Mouse (Mus musculus) olfactory bulb, adult 2 months (tissue): ENCODE data around the gene Pik3cg. TPM values are rescaled to one million over a fixed set of nuclear protein-coding genes. Genes with fewer than 3 reads are reported as not detected.

Source experiments
- H3K27ac ChIP-seq: fragments of 200-500 bp; 2 replicates; pipeline ENCODE4 v1.5.1; 2012; ENCODE audit warnings: low read depth, low read length; ENCODE audit not compliant: insufficient read depth
- H3K4me1 ChIP-seq: fragments of 200-500 bp; 2 replicates; pipeline ENCODE4 v1.6.1; 2012; ENCODE audit warnings: low read length; ENCODE audit not compliant: control insufficient read depth, insufficient read depth
- H3K4me3 ChIP-seq: fragments of 200-500 bp; 2 replicates; pipeline ENCODE4 v1.5.1; 2012; ENCODE audit warnings: mild to moderate bottlenecking, low read depth, low read length, moderate library complexity; ENCODE audit not compliant: insufficient read depth
- CTCF ChIP-seq: fragments of 200-500 bp; IDR thresholded peaks from 2 replicates; pipeline ENCODE4 v1.5.1; 2012; ENCODE audit warnings: low read depth, mild to moderate bottlenecking, low read length, moderate library complexity; ENCODE audit not compliant: insufficient read depth
- POLR2A ChIP-seq: fragments of 200-500 bp; IDR thresholded peaks from 2 replicates; pipeline ENCODE4 v1.6.1; 2012; ENCODE audit warnings: mild to moderate bottlenecking, low read depth, low read length, moderate library complexity; ENCODE audit not compliant: insufficient read depth
- WGBS: fragments of 180-500 bp; shearing (Covaris S2); methylation state at CpG from one replicate; pipeline ENCODE4 v1.1.7; 2018; 5-methylcytosine and 5-hydroxymethylcytosine counted together
- polyA plus RNA-seq: library from polyadenylated mRNA; stranded (reverse); fragments of >200 nt; gene quantifications from 2 replicates; pipeline ENCODE4 v1.2.4, GENCODE M21; 2012; ENCODE audit warnings: low replicate concordance; ENCODE audit not compliant: missing spikeins, insufficient read depth, insufficient read length

The Pik3cg gene
- polyA plus RNA-seq, 1 experiment = not detected

GRCm38 (mm10) chr12:32174437-32174836 lies 34.0 kb downstream of the Pik3cg start:
- Histone ChIP-seq H3K4me3 (no peak overlapping the region), H3K4me1 (no peaks in the 10 kb centered on the region), H3K27ac (no peak overlapping the region)
- TF ChIP-seq POLR2A = no peak
- no peak for TF ChIP-seq CTCF
- WGBS = 97% methylated on average over 6 of the region's 6 CpGs

DNA sequence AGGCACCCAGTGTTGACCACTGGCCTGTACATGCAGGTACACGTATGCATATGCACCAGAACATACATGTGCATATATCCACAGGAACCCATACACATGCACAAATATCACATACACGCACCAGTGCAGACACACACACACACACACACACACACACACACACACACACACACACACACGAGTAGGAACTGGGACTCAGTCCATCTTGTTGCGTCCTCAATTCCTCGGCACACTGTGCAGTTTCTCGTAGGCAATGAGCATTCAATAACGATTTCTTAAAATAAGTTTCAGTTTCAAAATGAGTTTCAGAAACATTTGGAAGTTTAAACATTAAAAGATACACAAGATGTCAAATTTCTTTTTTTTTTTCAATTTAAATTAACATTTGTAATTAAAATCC lies 35.6 kb downstream of the Pik3cg start:
- TF ChIP-seq CTCF (no peak), POLR2A (no peak)
- H3K4me3 ChIP-seq = no peak overlapping the region
- H3K4me1 ChIP-seq = no peaks in the 10 kb centered on the region; the same call in 1 of the 2 replicates
- WGBS = 87% methylated on average over 7 of the region's 7 CpGs
- H3K27ac ChIP-seq = no peak overlapping the region

- H3K4me3 ChIP-seq = no peak overlapping the region
- TF ChIP-seq POLR2A (no peak), CTCF (no peak)
- no peak overlapping the region for H3K27ac ChIP-seq
- 41% methylated on average over 5 of the region's 5 CpGs for WGBS
- no peaks in the 10 kb centered on the region; the same call in 1 of the 2 replicates for H3K4me1 ChIP-seq
Measured at GRCm38 (mm10) chr12:32169164-32169563, 39.3 kb downstream of the Pik3cg start.

GRCm38 (mm10) chr12:32168751-32169150 lies 39.7 kb downstream of the Pik3cg start:
- 37% methylated on average over 3 of the region's 3 CpGs for WGBS
- no peak overlapping the region for H3K27ac ChIP-seq
- no peaks in the 10 kb centered on the region; the same call in 1 of the 2 replicates for H3K4me1 ChIP-seq
- no peak overlapping the region for H3K4me3 ChIP-seq
- TF ChIP-seq CTCF (no peak), POLR2A (no peak)

DNA sequence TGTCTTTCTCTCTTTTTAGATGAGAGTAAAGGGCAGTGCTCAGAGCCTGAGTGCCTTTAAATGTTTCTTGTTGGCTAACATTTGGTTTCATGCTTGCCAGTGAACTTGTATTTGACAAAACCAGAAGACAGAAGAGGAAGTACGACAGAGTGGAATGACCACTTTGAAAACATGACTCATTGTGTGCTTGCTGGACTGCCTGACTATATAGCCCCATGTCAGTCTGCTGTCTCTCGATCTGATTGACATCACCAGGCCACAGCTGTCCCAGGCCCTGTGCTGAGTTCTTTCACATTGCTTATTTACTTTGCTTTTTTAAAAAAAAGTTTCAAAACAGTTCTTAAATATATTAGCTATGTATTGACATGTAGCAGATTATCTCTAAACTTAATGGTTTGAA lies 44.8 kb downstream of the Pik3cg start:
- Histone ChIP-seq H3K27ac (no peak overlapping the region), H3K4me1 (peaks cover 2% of the 10 kb centered on the region), H3K4me3 (no peak overlapping the region)
- 85% methylated on average over 2 of the region's 2 CpGs for WGBS
- no peak for TF ChIP-seq POLR2A
- TF ChIP-seq CTCF = no peak

DNA sequence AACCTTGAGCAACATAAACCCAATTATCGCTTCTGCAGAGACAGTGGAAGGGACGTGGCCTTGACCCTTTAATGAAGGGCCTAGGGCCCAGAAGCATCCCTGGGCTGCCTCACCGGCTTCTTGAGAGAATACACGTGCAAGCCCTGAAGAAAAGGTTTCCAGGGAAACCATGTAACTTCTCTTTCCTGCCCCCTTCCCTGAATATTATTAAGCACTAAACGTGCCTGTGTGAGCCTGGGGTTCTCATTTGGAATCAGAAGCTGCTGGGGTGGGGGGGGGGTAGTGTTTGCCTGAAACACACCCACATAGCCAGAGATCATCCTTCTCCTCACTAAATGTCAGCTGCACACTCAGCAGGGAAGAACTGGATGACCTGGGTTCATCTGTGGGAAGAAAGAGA lies 49.7 kb downstream of the Pik3cg start:
- H3K27ac ChIP-seq = no peak overlapping the region; the same call in 1 of the 2 replicates
- peaks cover 3% of the 10 kb centered on the region for H3K4me1 ChIP-seq
- no peak overlapping the region for H3K4me3 ChIP-seq
- TF ChIP-seq CTCF = no peak
- 36% methylated on average over 5 of the region's 5 CpGs for WGBS

- 65% methylated on average over 7 of the region's 7 CpGs for WGBS
- H3K4me1 ChIP-seq = no peaks in the 10 kb centered on the region
- no peak overlapping the region for H3K4me3 ChIP-seq
- no peak overlapping the region for H3K27ac ChIP-seq
- no peak for TF ChIP-seq POLR2A
- TF ChIP-seq CTCF = no peak
Measured at GRCm38 (mm10) chr12:32146606-32147005, 61.9 kb downstream of the Pik3cg start.

- Histone ChIP-seq H3K4me1 (no peaks in the 10 kb centered on the region), H3K27ac (no peak overlapping the region), H3K4me3 (no peak overlapping the region)
- WGBS = 91% methylated on average over 4 of the region's 4 CpGs
- TF ChIP-seq POLR2A = no peak
Measured at GRCm38 (mm10) chr12:32145651-32146050, 62.8 kb downstream of the Pik3cg start.

DNA sequence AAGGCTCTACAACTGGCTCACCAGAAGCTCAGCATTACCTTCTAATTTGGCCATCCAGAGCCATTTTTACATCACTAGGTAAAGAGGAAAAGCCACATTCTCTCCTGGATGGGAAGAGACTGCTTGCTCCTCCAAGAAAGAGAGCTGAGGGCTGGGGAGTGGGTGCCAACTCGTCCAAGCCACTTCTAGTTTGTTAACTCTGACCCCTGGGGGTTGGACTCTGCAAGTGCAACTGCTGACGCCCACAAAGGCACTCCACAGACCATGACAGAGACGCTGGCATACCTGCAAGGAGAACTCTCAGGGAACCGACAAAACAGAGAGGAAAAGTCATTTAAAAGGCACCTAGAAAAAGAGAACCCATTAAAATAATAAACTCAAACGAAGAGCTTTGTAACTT lies 63.9 kb downstream of the Pik3cg start:
- 19% methylated on average over 5 of the region's 5 CpGs for WGBS
- Histone ChIP-seq H3K4me1 (no peaks in the 10 kb centered on the region), H3K27ac (no peak overlapping the region), H3K4me3 (no peak overlapping the region)
- TF ChIP-seq POLR2A = no peak
- peak; percentile 73; the same call in 1 of the 2 replicates for TF ChIP-seq CTCF

DNA sequence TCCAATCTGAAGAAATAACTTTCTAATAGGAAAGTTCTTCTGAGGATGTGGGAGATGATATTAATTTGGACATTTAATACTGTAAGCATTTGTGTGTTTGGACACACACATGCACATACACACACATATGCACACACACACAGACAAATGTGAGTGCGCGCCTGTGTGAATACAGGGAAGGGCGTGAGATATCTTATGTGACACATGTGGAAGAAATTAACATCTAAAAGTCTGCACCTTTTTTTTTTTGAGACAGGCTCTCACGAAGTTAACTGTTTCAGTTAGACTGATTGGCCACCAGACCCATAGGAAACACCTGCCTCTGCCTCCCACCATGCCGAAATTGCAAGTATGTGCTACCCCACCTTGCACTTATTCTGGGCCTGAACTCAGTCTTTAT lies 64.7 kb downstream of the Pik3cg start:
- TF ChIP-seq POLR2A (no peak), CTCF (no peak)
- H3K27ac ChIP-seq = no peak overlapping the region
- WGBS = 91% methylated on average over 5 of the region's 5 CpGs
- H3K4me3 ChIP-seq = no peak overlapping the region
- H3K4me1 ChIP-seq = no peaks in the 10 kb centered on the region
